8 mouse cellular contexts compared by ENCODE assay signal in the genomic region with DNA sequence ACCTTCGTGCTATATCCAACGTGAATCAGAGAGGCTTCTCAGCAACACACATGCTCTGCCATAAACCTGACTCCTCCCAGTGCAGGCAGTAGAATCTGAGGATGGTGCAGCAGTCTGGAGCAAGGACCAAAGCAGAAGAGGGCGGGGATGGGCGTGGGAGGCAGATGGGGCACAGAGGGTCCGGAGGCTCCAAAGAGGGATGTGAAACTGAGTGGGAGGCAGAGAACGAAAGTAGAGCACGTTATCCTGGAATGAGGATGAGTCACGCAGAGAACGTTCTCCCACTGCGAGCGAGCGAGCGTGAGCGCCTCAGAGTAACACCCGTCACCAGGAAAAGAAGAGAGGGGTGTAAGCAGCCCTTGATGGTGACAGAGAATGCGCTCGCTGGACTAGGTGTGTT. TPM values are rescaled to one million over a fixed set of nuclear protein-coding genes. Genes with fewer than 3 reads are reported as not detected.
DNase-seq lines count a peak whose midpoint lies in the region; ATAC-seq and TF ChIP-seq lines count a peak whose summit lies in the region.

No protein-coding gene starts in this region.

- no peak for TF ChIP-seq CTCF in lung, adult 2 months (IDR thresholded peaks at IDR 0.05; ENCODE audit: insufficient read depth, low read length)

- no peaks in the 10 kb centered on the region for H3K36me3 ChIP-seq in hindbrain, embryonic 14.5 days (replicated peaks; ENCODE audit: control insufficient read depth, insufficient read depth)

- no peak overlapping the region for H3K27ac ChIP-seq in hindbrain, embryonic 14.5 days

- H3K9me3 ChIP-seq in hindbrain, embryonic 14.5 days (ENCODE audit: control insufficient read depth, low read length) = no peaks in the 10 kb centered on the region

- H3K9ac ChIP-seq in hindbrain, embryonic 14.5 days = no peak overlapping the region

- ATAC-seq in megakaryocyte, adult 5-6 weeks (ENCODE audit: poor library complexity, severe bottlenecking) = peak; percentile 96
- no peak for ATAC-seq in hindbrain, embryonic 14.5 days (ENCODE audit: low FRiP score)

- peak; percentile 60 to 61 for DNase-seq in lung, adult 18-20 months
- no peak for DNase-seq in lung, adult 2 months
- peak; percentile 39 for DNase-seq in gastrocnemius, postnatal 14 days
- peak; percentile 23 to 31 for DNase-seq in layer of hippocampus, postnatal 10 days (ENCODE audit: low spot score in 2 of 2)
- no peak for DNase-seq in retina, embryonic 14.5 days (ENCODE audit: low spot score)
- DNase-seq in spleen, adult 18-20 months = no peak
- DNase-seq in hindbrain, embryonic 14.5 days (ENCODE audit: low spot score) = no peak

- intact Hi-C loops in gastrocnemius, postnatal 14 days (cut with DNase I; ENCODE audit: low total_unique reads) = no loop called here

- 83% methylated on average over 17 of the region's 17 CpGs for WGBS in lung, adult 2 months
- 82% methylated on average over 17 of the region's 17 CpGs for WGBS in hindbrain, embryonic 14.5 days

- H3K4me3 ChIP-seq in lung, adult 2 months (replicated peaks; ENCODE audit: extremely low read depth, low read depth, low read length) = no peak overlapping the region
- H3K4me3 ChIP-seq in hindbrain, embryonic 14.5 days (replicated peaks; ENCODE audit: low read length) = no peak overlapping the region

- no peaks in the 10 kb centered on the region for H3K27me3 ChIP-seq in hindbrain, embryonic 14.5 days (ENCODE audit: control insufficient read depth, insufficient read depth, low read length)

- peaks cover 10% of the 10 kb centered on the region for H3K4me1 ChIP-seq in lung, adult 2 months (ENCODE audit: control insufficient read depth, insufficient read depth, low read length)
- H3K4me1 ChIP-seq in hindbrain, embryonic 14.5 days (replicated peaks; ENCODE audit: control insufficient read depth, insufficient read depth, low read length) = no peaks in the 10 kb centered on the region

- TF ChIP-seq POLR2A in lung, adult 2 months (IDR thresholded peaks at IDR 0.05; ENCODE audit: borderline replicate concordance, extremely low read depth, low read depth, low read length) = no peak

- no peak overlapping the region for H3K4me2 ChIP-seq in hindbrain, embryonic 14.5 days (replicated peaks)

RNA-seq across cellular contexts. Expression of a gene that starts 12.2 kb away (rescaled TPM):
- 23.9 and 28.3 TPM in 2 replicates for polyA plus RNA-seq in lung, adult 2 months (2012; rRNA removed)
- 1 to 10 TPM; 8.0 to 8.1 TPM for total RNA-seq in gastrocnemius, postnatal 14 days (2021)
- total RNA-seq in layer of hippocampus, postnatal 10 days (2021) = 10 to 100 TPM; 27.5 to 36.4 TPM
- total RNA-seq in megakaryocyte, adult 5-6 weeks (2015) = 10.1 TPM in 2 replicates
- 11.2 and 12.1 TPM in 2 replicates for total RNA-seq in megakaryocyte, adult 5-6 weeks (2017)
- polyA plus RNA-seq in hindbrain, embryonic 14.5 days (2014; fragmentation: Nextera tagmentation; extraction: Ambion mirVana) = 3.5 and 3.7 TPM in 2 replicates

Comparison
In these comparisons a context has a peak if more than half of its experiments do, and no peak if none do; other contexts are left out.
1. DNase-seq: peak in lung, adult 18-20 months (2 of 2), gastrocnemius, postnatal 14 days (single experiment) and layer of hippocampus, postnatal 10 days (2 of 2); none in lung, adult 2 months (single experiment), retina, embryonic 14.5 days (single experiment), spleen, adult 18-20 months (0 of 2) and hindbrain, embryonic 14.5 days (single experiment).